Mouse (Mus musculus): ENCODE data around the gene Gm10031.

- TF ChIP-seq CTCF (IDR thresholded peaks at IDR 0.05; ENCODE audit: low read depth, low read length) (no peak), POLR2A (IDR thresholded peaks at IDR 0.05; ENCODE audit: extremely low read depth, insufficient read depth, low read length) (no peak)
Measured at GRCm38 (mm10) chr1:156537701-156538100, 13.9 kb downstream of the Gm10031 start.
